Mouse (Mus musculus) brain, embryonic 14.5 days (tissue): ENCODE results near the gene Cblc.

ENCODE experiments used
- CTCF ChIP-seq: fragments of 200-500 bp; IDR thresholded peaks from 2 replicates; pipeline ENCODE4 v1.5.1; 2012; ENCODE audit warnings: inconsistent platforms, mild to moderate bottlenecking, moderate library complexity, borderline replicate concordance; ENCODE audit not compliant: insufficient read depth, insufficient read length; ENCODE audit errors: extremely low read depth
- POLR2A ChIP-seq: fragments of 200-500 bp; IDR thresholded peaks from 2 replicates; pipeline ENCODE4 v1.6.1; 2012; ENCODE audit warnings: mild to moderate bottlenecking, inconsistent platforms, borderline replicate concordance; ENCODE audit not compliant: poor library complexity, insufficient read depth, insufficient read length, severe bottlenecking; ENCODE audit errors: extremely low read depth

GRCm38 (mm10) chr7:19734178-19734666, 62.4 kb downstream of the Cblc start:
- TF ChIP-seq POLR2A (no peak), CTCF (no peak)
